Mouse (Mus musculus) embryonic facial prominence, embryonic 15.5 days (tissue): ENCODE results near the gene Etv3. TPM values are rescaled to one million over a fixed set of nuclear protein-coding genes. Genes with fewer than 3 reads are reported as not detected.
"Not testable (repeated sequence)": the region's sequence is repeated elsewhere in the genome, so short reads cannot be mapped to it uniquely, and the experiment has no call there.

ENCODE experiments used
- ATAC-seq: fragments of 200-750 bp; cut with Nextera tagmentation; 2 replicates; pipeline ENCODE4 v1.8.0; 2017; ENCODE audit warnings: low read depth, moderate TSS enrichment; ENCODE audit not compliant: insufficient number of reproducible peaks, low FRiP score, low TSS enrichment
- H3K27ac ChIP-seq: fragments of 300-500 bp; sonication (generic); replicated peaks from 2 replicates; pipeline ENCODE4 v1.5.1; 2015; ENCODE audit warnings: mild to moderate bottlenecking, inconsistent platforms
- H3K27me3 ChIP-seq: fragments of 300-500 bp; sonication (generic); 2 replicates; pipeline ENCODE4 v1.6.1; 2015; ENCODE audit warnings: inconsistent platforms
- H3K36me3 ChIP-seq: fragments of 300-500 bp; sonication (generic); 2 replicates; pipeline ENCODE4 v1.6.1; 2015; ENCODE audit warnings: mild to moderate bottlenecking, inconsistent platforms
- H3K4me1 ChIP-seq: fragments of 300-500 bp; sonication (generic); 2 replicates; pipeline ENCODE4 v1.6.1; 2015; ENCODE audit warnings: inconsistent platforms
- H3K4me2 ChIP-seq: fragments of 300-500 bp; sonication (generic); replicated peaks from 2 replicates; pipeline ENCODE4 v1.6.1; 2015; ENCODE audit warnings: mild to moderate bottlenecking, inconsistent platforms
- H3K4me3 ChIP-seq: fragments of 300-500 bp; sonication (generic); replicated peaks from 2 replicates; pipeline ENCODE4 v1.5.1; 2015; ENCODE audit warnings: mild to moderate bottlenecking, inconsistent platforms
- H3K9ac ChIP-seq: fragments of 300-500 bp; sonication (generic); 2 replicates; pipeline ENCODE4 v1.6.1; 2015; ENCODE audit warnings: inconsistent platforms
- H3K9me3 ChIP-seq: fragments of 300-500 bp; sonication (generic); replicated peaks from 2 replicates; pipeline ENCODE4 v1.6.1; 2016; ENCODE audit warnings: inconsistent platforms
- WGBS: fragments of 180-500 bp; shearing (Covaris S2); methylation state at CpG from one replicate; pipeline ENCODE4 v1.1.7; 2015; 5-methylcytosine and 5-hydroxymethylcytosine counted together
- polyA plus RNA-seq: library from polyadenylated mRNA; unstranded; fragments of >200 nt; fragmentation: Nextera tagmentation; extraction: Ambion mirVana; gene quantifications from 2 replicates; pipeline ENCODE4 v1.2.1, GENCODE M21; 2015

Gene Etv3
- 23.2 and 23.8 TPM in 2 replicates for polyA plus RNA-seq

- no peaks in the 10 kb centered on the region for H3K9me3 ChIP-seq
- H3K4me3 ChIP-seq, result peak within 1 kb of the TSS; percentile 99
- peak; percentile 95 for ATAC-seq
- peak within 1 kb of the TSS; percentile 89 for H3K27ac ChIP-seq
- H3K36me3 ChIP-seq, result peaks cover 26% of the 10 kb centered on the region
- H3K4me1 ChIP-seq, result peaks cover 20% of the 10 kb centered on the region
- H3K9ac ChIP-seq, result peak within 1 kb of the TSS; percentile 99
- H3K27me3 ChIP-seq, result no peaks in the 10 kb centered on the region
- peak within 1 kb of the TSS; percentile 60 for H3K4me2 ChIP-seq
- WGBS, result 4% methylated on average over 64 of the region's 64 CpGs
Measured at GRCm38 (mm10) chr3:87525043-87525836, at the start of gene Etv3. Gene Etv3 (plus strand): TSS chr3:87525407.

GRCm38 (mm10) chr3:87477948-87478347, 47.3 kb upstream of the Etv3 start:
- H3K4me3 ChIP-seq, H3K4me1 ChIP-seq, H3K9me3 ChIP-seq, H3K9ac ChIP-seq, ATAC-seq, H3K36me3 ChIP-seq, H3K27ac ChIP-seq, H3K27me3 ChIP-seq, H3K4me2 ChIP-seq: not testable (repeated sequence)
- WGBS, result 79% methylated on average over 3 of the region's 3 CpGs

- ATAC-seq, H3K36me3 ChIP-seq, H3K9me3 ChIP-seq, H3K4me3 ChIP-seq, H3K27ac ChIP-seq, H3K4me1 ChIP-seq, H3K27me3 ChIP-seq, H3K9ac ChIP-seq, H3K4me2 ChIP-seq: not testable (repeated sequence)
- 80% methylated on average over 6 of the region's 6 CpGs for WGBS
Measured at GRCm38 (mm10) chr3:87478596-87478995, 46.6 kb upstream of the Etv3 start.

GRCm38 (mm10) chr3:87479230-87479629, 46.0 kb upstream of the Etv3 start:
- H3K27me3 ChIP-seq, H3K27ac ChIP-seq, H3K9ac ChIP-seq, H3K36me3 ChIP-seq, H3K4me3 ChIP-seq, ATAC-seq, H3K4me2 ChIP-seq, H3K4me1 ChIP-seq, H3K9me3 ChIP-seq: not testable (repeated sequence)

GRCm38 (mm10) chr3:87487392-87487791, 37.8 kb upstream of the Etv3 start:
- Histone ChIP-seq H3K4me1 (no peaks in the 10 kb centered on the region), H3K27ac (no peak overlapping the region), H3K9ac (no peak overlapping the region), H3K4me3 (no peak overlapping the region), H3K36me3 (no peaks in the 10 kb centered on the region), H3K4me2 (no peak overlapping the region), H3K27me3 (no peaks in the 10 kb centered on the region), H3K9me3 (no peaks in the 10 kb centered on the region)
- no peak for ATAC-seq
- 84% methylated on average over 4 of the region's 4 CpGs for WGBS

GRCm38 (mm10) chr3:87487911-87488310, 37.3 kb upstream of the Etv3 start:
- Histone ChIP-seq H3K27me3 (no peaks in the 10 kb centered on the region), H3K36me3 (no peaks in the 10 kb centered on the region), H3K4me2 (no peak overlapping the region), H3K9ac (no peak overlapping the region), H3K4me3 (no peak overlapping the region), H3K4me1 (no peaks in the 10 kb centered on the region), H3K27ac (no peak overlapping the region), H3K9me3 (no peaks in the 10 kb centered on the region)
- WGBS, result 56% methylated on average over 2 of the region's 2 CpGs
- no peak for ATAC-seq

- H3K4me3 ChIP-seq, result no peak overlapping the region
- peaks cover 8% of the 10 kb centered on the region for H3K4me1 ChIP-seq
- no peaks in the 10 kb centered on the region for H3K9me3 ChIP-seq
- H3K27ac ChIP-seq, result no peak overlapping the region
- H3K9ac ChIP-seq, result no peak overlapping the region
- H3K36me3 ChIP-seq, result no peaks in the 10 kb centered on the region
- H3K4me2 ChIP-seq, result no peak overlapping the region
- 83% methylated on average over 9 of the region's 9 CpGs for WGBS
- H3K27me3 ChIP-seq, result 0 out of 2 replicates have a peak, but pooled peaks cover 5% of the 10 kb centered on the region
- no peak for ATAC-seq
Measured at GRCm38 (mm10) chr3:87498266-87498665, 26.9 kb upstream of the Etv3 start.

- H3K4me1 ChIP-seq, result peaks cover 8% of the 10 kb centered on the region
- WGBS, result 13% methylated on average over 3 of the region's 3 CpGs
- peak; percentile 63; the same call in 1 of the 2 replicates for ATAC-seq
Measured at GRCm38 (mm10) chr3:87499072-87499471, 26.1 kb upstream of the Etv3 start.

GRCm38 (mm10) chr3:87500088-87501055, 24.8 kb upstream of the Etv3 start:
- WGBS, result 68% methylated on average over 24 of the region's 24 CpGs
- no peak overlapping the region for H3K27ac ChIP-seq
- no peaks in the 10 kb centered on the region for H3K36me3 ChIP-seq
- 0 out of 2 replicates have a peak, but pooled peaks cover 7% of the 10 kb centered on the region for H3K27me3 ChIP-seq
- no peak overlapping the region for H3K4me3 ChIP-seq
- no peaks in the 10 kb centered on the region for H3K9me3 ChIP-seq
- peaks cover 12% of the 10 kb centered on the region for H3K4me1 ChIP-seq
- no peak overlapping the region for H3K9ac ChIP-seq
- H3K4me2 ChIP-seq, result no peak overlapping the region
- ATAC-seq, result no peak

More at GRCm38 (mm10) chr3:87499072-87499471, 26.1 kb upstream of the Etv3 start:
- 0 out of 2 replicates have a peak, but pooled peaks cover 7% of the 10 kb centered on the region for H3K27me3 ChIP-seq
- H3K27ac ChIP-seq, result no peak overlapping the region
- H3K9ac ChIP-seq, result no peak overlapping the region
- H3K4me3 ChIP-seq, result no peak overlapping the region
- no peak overlapping the region for H3K4me2 ChIP-seq
- H3K36me3 ChIP-seq, result no peaks in the 10 kb centered on the region
- H3K9me3 ChIP-seq, result no peaks in the 10 kb centered on the region

- H3K9ac ChIP-seq, result no peak overlapping the region
- no peaks in the 10 kb centered on the region for H3K36me3 ChIP-seq
- 45% methylated on average over 8 of the region's 8 CpGs for whole genome bisulfite sequencing
- 0 out of 2 replicates have a peak, but pooled peaks cover 7% of the 10 kb centered on the region for H3K27me3 ChIP-seq
- no peak overlapping the region for H3K4me3 ChIP-seq
- ATAC-seq, result no peak
- peaks cover 12% of the 10 kb centered on the region for H3K4me1 ChIP-seq
- no peak overlapping the region for H3K4me2 ChIP-seq
- no peaks in the 10 kb centered on the region for H3K9me3 ChIP-seq
- no peak overlapping the region for H3K27ac ChIP-seq
Measured at GRCm38 (mm10) chr3:87501151-87501550, 24.1 kb upstream of the Etv3 start.

- Histone ChIP-seq H3K4me3 (no peak overlapping the region), H3K4me2 (no peak overlapping the region), H3K9ac (no peak overlapping the region), H3K27ac (no peak overlapping the region), H3K27me3 (0 out of 2 replicates have a peak, but pooled peaks cover 7% of the 10 kb centered on the region), H3K36me3 (no peaks in the 10 kb centered on the region), H3K4me1 (peaks cover 12% of the 10 kb centered on the region), H3K9me3 (no peaks in the 10 kb centered on the region)
- 90% methylated on average over 6 of the region's 6 CpGs for WGBS
- no peak for ATAC-seq
Measured at GRCm38 (mm10) chr3:87502771-87503170, 22.4 kb upstream of the Etv3 start.
